Mouse (Mus musculus) layer of hippocampus, adult 9-11 months (tissue): Measurements from ENCODE around the gene Ppm1j.
"Not testable (repeated sequence)": the region's sequence is repeated elsewhere in the genome, so short reads cannot be mapped to it uniquely, and the experiment has no call there.

Experiments
- DNase-seq: peaks from one replicate; pipeline ENCODE4 v3.0.0; 2022

The Ppm1j gene

DNA sequence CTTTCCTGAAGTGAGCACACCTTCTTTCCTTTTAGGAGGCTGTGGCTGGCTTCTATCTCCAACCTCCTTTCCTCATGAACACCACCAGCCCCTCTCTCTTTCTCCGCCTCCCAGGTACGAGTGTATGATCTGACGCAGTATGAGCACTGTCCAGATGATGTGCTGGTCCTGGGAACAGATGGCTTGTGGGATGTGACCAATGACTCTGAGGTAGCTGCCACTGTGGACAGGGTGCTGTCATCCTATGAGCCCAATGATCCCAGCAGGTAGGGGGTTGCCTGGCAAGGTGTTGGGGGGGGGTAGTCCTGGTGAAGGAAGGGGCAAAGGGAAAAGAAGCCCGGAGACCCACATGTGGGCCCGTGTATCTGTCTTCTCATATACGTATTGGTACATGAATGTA lies 4.4 kb downstream of the Ppm1j start:
- DNase-seq = no peak

DNA sequence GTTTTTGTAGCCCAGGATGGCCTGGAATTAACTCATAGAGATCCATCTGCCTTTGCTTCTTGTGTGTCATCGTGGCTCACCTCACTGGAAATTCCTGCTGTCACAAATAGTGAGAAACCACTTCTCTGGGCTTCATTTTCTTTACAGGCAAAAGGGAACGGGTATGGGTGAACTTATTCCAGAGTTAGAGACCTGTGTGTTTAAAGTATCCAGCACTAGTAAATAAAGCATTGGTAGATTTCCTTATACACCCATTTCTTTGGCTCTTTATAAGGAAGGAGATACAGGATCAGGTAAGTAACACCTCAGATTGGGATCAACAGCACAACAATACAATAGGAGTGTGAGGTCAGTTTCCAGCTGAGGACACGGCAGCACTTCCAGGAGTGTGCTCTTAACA lies 7.2 kb downstream of the Ppm1j start, which contains the start of gene Rhoc:
Gene Rhoc (plus strand): TSS at position 301 of the 400 bp plus-strand sequence.
- no peak for DNase-seq

DNA sequence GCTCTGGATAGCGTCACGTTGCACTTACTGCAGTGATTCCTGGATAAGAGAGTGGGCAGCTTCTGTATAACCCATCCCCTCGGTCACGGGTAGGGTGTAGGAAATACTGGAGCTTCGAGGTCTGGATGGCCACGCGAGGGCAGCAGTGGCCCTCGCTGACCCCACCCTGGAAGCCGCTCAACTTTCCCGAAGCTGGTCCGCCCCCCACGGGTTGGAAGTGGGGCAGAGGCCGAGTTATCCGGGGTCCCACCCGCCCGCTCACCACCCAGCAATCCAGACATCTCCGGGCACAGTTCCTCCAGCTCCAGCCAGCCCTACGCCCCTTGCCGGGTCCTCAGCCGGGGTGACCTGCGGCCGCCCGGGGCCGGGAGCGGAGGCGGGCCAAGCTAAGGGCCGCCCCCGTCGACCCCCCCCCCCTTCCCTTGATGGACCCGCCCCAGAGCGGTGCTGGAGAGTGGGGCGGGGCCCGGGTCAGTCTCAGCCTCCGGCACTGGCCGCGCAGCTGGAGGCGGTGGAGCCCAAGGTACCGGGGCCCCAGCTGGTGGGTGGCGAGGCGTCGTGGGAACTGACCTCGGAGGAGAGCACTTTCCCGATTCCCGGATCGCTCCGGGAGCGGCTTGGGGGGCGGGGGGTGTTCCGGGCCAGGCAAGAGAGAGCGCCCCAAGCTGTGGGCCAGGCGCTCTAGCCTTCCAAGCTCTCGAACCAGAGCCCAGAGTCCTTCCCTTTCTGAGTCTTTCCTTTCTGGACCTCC lies 7.9 kb downstream of the Ppm1j start:
- peak; percentile 66 for DNase-seq

DNA sequence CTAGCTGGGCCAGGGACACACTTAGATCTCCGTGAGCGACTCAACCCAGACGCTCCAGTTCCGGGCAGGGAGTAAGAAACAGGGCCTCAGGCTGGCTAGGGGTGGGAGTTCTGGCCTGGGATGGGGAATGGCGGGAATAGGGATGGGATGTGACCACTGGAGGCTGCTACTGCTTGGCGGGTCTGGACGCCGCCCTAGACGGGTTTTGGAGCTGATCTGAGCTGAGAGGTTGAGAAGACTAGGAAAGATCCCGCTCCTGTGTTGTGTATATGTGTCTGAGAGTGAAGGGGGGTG lies 8.4 kb downstream of the Ppm1j start:
- no peak for DNase-seq

GRCm38 (mm10) chr3:104789822-104790221 lies 9.0 kb downstream of the Ppm1j start:
- no peak for DNase-seq

GRCm38 (mm10) chr3:104790401-104790937 lies 9.6 kb downstream of the Ppm1j start:
- peak; percentile 38 for DNase-seq

DNA sequence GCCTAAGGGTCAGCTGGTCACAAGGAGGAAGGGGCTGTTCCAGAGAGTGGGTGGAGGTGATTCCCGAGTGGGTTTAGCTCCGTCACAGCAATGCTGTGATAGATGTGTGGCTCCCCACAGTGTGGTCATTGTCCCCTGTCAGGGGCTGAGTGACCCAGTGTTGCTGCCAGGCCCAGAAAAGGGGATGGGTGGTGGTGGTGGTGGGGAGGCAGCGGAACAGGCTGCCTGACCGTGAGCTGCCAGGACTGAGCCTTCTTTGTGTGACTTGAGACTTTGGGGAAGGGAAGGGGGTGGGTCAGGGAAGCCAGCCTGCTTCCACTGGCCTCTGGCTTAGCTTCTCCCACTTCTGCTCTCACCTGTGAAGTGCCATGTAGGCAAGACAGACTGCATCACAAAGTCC lies 10.2 kb downstream of the Ppm1j start:
- DNase-seq = peak; percentile 34

GRCm38 (mm10) chr3:104791671-104792070 lies 10.8 kb downstream of the Ppm1j start:
- DNase-seq = no peak

DNA sequence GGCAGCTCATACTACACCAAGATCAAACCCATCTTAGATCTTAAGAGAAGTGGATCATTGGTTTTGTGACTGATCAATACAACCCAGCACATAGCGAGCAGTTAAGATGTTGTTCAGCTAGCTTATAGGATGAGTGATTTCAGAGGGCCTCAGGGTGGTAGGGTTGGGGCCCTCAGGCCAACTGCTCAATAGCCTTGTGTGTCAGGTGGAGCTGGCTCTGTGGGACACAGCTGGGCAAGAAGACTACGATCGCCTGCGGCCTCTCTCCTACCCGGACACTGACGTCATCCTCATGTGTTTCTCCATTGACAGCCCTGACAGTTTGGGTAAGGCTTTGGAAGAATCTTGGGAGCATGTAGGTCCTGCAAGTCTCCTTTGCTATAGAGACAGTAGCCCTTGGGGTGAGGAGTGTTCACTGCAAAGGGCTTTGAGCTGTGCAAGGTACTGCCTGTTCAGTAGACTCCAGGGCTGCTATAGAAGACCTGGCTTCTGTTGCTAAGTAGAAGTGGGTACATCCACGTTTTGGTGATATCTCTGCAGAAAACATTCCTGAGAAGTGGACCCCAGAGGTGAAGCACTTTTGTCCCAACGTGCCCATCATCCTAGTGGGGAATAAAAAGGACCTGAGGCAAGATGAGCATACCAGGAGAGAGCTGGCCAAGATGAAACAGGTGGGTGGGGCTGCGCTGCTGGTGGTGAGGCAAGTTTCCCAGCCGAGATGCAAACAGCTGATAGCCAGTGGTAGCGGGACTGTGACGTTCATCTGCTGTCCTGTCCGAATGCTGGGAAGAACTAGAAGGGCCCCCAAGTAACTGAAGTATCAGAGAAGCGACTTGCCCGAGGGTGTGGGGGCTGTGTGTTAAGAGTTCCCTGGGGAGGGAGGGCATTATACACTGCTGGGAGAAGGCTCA lies 11.8 kb downstream of the Ppm1j start:
- DNase-seq = no peak

- DNase-seq = peak; percentile 92
Observed at GRCm38 (mm10) chr3:104793871-104794828, 13.3 kb downstream of the Ppm1j start.

DNA sequence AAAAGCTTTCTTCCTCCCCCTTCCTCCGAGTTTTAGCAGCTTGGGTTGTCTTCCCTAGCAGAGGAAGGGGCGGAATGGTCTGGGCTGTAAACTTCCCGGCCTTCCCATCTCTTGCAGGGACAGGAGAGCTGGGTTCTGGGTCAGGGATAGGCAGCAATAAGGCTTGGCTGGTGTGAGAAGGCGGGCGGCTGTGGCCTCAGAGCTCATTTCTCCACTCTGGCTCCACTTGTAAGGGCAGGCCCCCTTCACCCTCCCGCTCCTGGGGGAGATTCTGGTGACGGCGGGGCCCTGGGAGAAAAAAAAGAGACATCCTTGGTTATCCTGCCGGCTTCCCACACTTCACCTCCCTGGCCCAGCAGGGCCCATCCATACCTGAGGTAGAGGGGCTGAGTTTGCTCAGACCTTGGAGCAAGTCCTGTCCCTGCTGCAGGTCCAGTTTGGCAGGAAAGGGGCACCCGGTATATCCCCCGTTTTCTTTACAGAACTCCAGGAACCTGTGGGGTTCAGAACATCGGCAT lies 14.2 kb downstream of the Ppm1j start:
- DNase-seq = no peak

DNA sequence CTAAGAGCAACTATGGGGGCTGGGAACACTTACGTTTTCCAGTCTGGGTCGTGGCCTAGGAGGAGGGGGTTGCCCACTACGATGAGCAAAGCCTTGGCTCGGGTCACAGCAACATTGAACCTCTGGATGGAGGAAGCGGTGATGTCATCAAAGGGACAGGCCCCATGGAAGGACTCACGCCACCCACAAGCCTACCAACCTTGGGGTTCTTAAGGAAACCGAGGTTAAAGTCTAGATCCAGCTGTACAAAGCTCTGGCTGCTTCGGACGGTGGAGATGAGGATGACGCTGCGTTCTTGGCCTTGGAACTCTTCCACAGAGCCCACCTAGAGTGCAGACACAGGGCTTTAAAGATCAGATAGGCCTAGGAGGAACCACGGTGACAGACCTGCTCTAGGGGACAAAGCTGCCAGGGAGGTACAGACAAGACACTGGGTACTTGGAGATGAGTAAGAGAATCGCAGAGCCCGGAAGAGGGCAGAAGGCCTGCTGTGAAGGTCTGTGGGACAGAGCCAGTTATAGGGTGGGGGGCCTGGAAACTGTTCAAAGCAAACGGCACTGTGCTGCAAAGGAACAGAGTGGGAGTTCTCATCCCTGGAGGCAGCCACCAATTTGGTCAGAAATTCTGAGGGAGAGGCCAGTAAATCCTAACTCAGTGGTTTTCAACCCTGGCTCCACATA lies 14.9 kb downstream of the Ppm1j start:
- DNase-seq = no peak

- DNase-seq = no peak
Observed at GRCm38 (mm10) chr3:104796430-104797082, 15.7 kb downstream of the Ppm1j start.

GRCm38 (mm10) chr3:104800681-104801080 lies 19.8 kb downstream of the Ppm1j start:
- no peak for DNase-seq

GRCm38 (mm10) chr3:104801481-104801880 lies 20.6 kb downstream of the Ppm1j start:
- no peak for DNase-seq

GRCm38 (mm10) chr3:104804312-104804711 lies 23.5 kb downstream of the Ppm1j start:
- DNase-seq = no peak

DNA sequence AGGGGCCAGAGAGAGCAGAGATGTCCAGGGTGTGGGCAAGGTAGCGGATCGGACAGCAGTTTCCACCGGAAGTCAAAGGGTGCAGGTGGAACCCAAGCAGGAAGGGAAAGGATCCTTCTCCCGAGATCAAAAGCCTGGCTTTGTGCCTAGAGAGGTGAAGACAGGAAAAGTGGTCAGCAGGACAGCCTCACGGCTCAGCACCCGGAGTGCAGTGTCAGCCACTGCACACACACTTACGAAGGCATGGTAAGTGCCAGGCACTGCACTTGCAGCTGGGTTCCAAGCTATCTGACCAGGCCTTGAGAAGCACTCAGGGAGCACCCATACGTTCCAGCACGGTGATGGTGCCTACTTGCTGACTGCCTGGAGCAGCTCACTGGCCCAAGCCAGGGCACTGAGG lies 24.7 kb downstream of the Ppm1j start:
- DNase-seq = no peak

- DNase-seq = no peak
Observed at GRCm38 (mm10) chr3:104811752-104812151, 30.9 kb downstream of the Ppm1j start.

DNA sequence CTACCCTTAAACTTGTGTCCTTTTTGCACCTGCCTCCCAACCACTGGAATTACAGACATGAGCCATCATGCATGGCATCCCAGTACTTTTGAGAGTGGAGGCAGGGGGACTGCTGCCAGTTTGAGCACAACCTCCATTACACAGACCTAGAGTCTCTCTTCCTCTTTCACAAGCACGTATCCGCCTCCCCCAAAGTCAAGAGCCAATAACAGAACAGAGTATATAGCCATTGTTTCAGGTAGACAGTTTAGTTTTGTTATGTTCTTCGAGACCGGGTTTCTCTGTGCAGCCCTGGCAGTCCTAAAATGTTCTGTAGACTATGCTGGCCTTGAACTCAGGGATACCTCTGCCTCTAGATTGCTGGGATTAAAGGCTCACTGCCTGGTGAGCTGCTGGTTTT lies 31.4 kb downstream of the Ppm1j start:
- DNase-seq = no peak

- DNase-seq = not testable (repeated sequence)
Observed at GRCm38 (mm10) chr3:104813227-104813626, 32.4 kb downstream of the Ppm1j start.

DNA sequence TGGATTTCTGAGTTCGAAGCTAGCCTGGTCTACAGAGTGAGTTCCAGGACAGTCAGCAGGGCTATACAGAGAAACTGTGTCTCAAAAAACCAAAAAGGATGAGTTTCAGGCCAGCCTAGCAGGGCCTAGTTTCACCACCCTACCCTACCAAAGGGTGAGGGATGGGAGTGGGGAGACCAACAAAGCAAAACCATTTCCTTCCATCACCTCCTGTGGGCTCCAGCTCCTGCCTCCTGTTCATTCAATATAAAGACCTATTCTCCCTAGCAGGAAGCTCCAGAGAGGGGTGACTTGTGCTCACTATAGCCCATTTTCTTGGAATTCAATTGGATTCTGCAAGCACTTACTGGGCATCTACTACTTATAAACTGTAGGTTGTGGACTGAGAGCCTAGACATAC lies 33.9 kb downstream of the Ppm1j start:
- no peak for DNase-seq
